Mouse (Mus musculus) hindbrain, embryonic 12.5 days (tissue): ENCODE measurements at regions not wholly inside any gene's neighbourhood (a gene's known extent, or its start where the extent isn't known, plus 50 kb on each side); places are given as distances from the start of the nearest gene placed in this dataset.

Experiments
- ATAC-seq: fragments of 200-750 bp; cut with Nextera tagmentation; 2 replicates; pipeline ENCODE4 v1.8.0; 2017; ENCODE audit warnings: moderate TSS enrichment; ENCODE audit not compliant: low FRiP score
- H3K27ac ChIP-seq: fragments of 300-500 bp; sonication (generic); 2 replicates; pipeline ENCODE4 v1.5.1; 2016; ENCODE audit warnings: mild to moderate bottlenecking
- H3K27me3 ChIP-seq: fragments of 300-500 bp; sonication (generic); 2 replicates; pipeline ENCODE4 v1.6.1; 2016; ENCODE audit warnings: mild to moderate bottlenecking
- H3K36me3 ChIP-seq: fragments of 300-500 bp; sonication (generic); 2 replicates; pipeline ENCODE4 v1.6.1; 2016; ENCODE audit warnings: mild to moderate bottlenecking
- H3K4me1 ChIP-seq: fragments of 300-500 bp; sonication (generic); 2 replicates; pipeline ENCODE4 v1.6.1; 2016
- H3K4me2 ChIP-seq: fragments of 300-500 bp; sonication (generic); replicated peaks from 2 replicates; pipeline ENCODE4 v1.6.1; 2016; ENCODE audit warnings: mild to moderate bottlenecking
- H3K4me3 ChIP-seq: fragments of 300-500 bp; sonication (generic); 2 replicates; pipeline ENCODE4 v1.5.1; 2016; ENCODE audit warnings: mild to moderate bottlenecking
- H3K9ac ChIP-seq: fragments of 300-500 bp; sonication (generic); 2 replicates; pipeline ENCODE4 v1.6.1; 2016; ENCODE audit warnings: mild to moderate bottlenecking, moderate library complexity
- H3K9me3 ChIP-seq: fragments of 300-500 bp; sonication (generic); replicated peaks from 2 replicates; pipeline ENCODE4 v1.6.1; 2016; ENCODE audit warnings: mild to moderate bottlenecking
- WGBS: fragments of 180-500 bp; shearing (Covaris S2); methylation state at CpG from one replicate; pipeline ENCODE4 v1.1.7; 2016; 5-methylcytosine and 5-hydroxymethylcytosine counted together

- Histone ChIP-seq H3K27ac (no peak overlapping the region), H3K27me3 (no peaks in the 10 kb centered on the region), H3K4me3 (no peak overlapping the region), H3K4me2 (no peak overlapping the region), H3K36me3 (no peaks in the 10 kb centered on the region), H3K4me1 (no peaks in the 10 kb centered on the region), H3K9me3 (no peaks in the 10 kb centered on the region), H3K9ac (no peak overlapping the region)
- WGBS: 75% methylated on average over 3 of the region's 3 CpGs
- no peak for ATAC-seq
These were observed 659.2 kb upstream of the Acvr2a start for GRCm38 (mm10) chr2:48154706-48155105.

GRCm38 (mm10) chr2:48172626-48173025, 641.3 kb upstream of the Acvr2a start:
- H3K27ac ChIP-seq: no peak overlapping the region
- H3K4me2 ChIP-seq: no peak overlapping the region
- no peaks in the 10 kb centered on the region for H3K4me1 ChIP-seq
- H3K4me3 ChIP-seq: no peak overlapping the region
- H3K9ac ChIP-seq: no peak overlapping the region
- H3K27me3 ChIP-seq: no peaks in the 10 kb centered on the region
- H3K9me3 ChIP-seq: no peaks in the 10 kb centered on the region
- ATAC-seq: no peak
- WGBS: 58% methylated on average over 1 of the region's 1 CpGs
- no peaks in the 10 kb centered on the region for H3K36me3 ChIP-seq

- 86% methylated on average over 1 of the region's 1 CpGs for WGBS
These were observed 627.7 kb upstream of the Acvr2a start for GRCm38 (mm10) chr2:48186161-48186560.

GRCm38 (mm10) chr2:48186609-48187008, 627.3 kb upstream of the Acvr2a start:
- no peak overlapping the region for H3K4me2 ChIP-seq
- no peaks in the 10 kb centered on the region for H3K9me3 ChIP-seq
- ATAC-seq: no peak
- 78% methylated on average over 2 of the region's 2 CpGs for WGBS
- no peak overlapping the region for H3K27ac ChIP-seq
- no peak overlapping the region for H3K4me3 ChIP-seq
- no peaks in the 10 kb centered on the region for H3K4me1 ChIP-seq
- no peak overlapping the region for H3K9ac ChIP-seq
- no peaks in the 10 kb centered on the region for H3K36me3 ChIP-seq
- H3K27me3 ChIP-seq: no peaks in the 10 kb centered on the region

More at GRCm38 (mm10) chr2:48186161-48186560, 627.7 kb upstream of the Acvr2a start:
- no peak for ATAC-seq
- H3K9me3 ChIP-seq: no peaks in the 10 kb centered on the region
- H3K36me3 ChIP-seq: no peaks in the 10 kb centered on the region
- no peak overlapping the region for H3K27ac ChIP-seq
- no peaks in the 10 kb centered on the region for H3K4me1 ChIP-seq
- no peak overlapping the region for H3K9ac ChIP-seq
- no peak overlapping the region for H3K4me2 ChIP-seq
- no peak overlapping the region for H3K4me3 ChIP-seq
- H3K27me3 ChIP-seq: no peaks in the 10 kb centered on the region

GRCm38 (mm10) chr2:48211804-48212203, 602.1 kb upstream of the Acvr2a start:
- WGBS: 86% methylated on average over 1 of the region's 1 CpGs

GRCm38 (mm10) chr2:48220771-48221170, 593.1 kb upstream of the Acvr2a start:
- Histone ChIP-seq H3K9ac (no peak overlapping the region), H3K4me1 (no peaks in the 10 kb centered on the region), H3K9me3 (no peaks in the 10 kb centered on the region), H3K4me2 (no peak overlapping the region), H3K36me3 (no peaks in the 10 kb centered on the region), H3K27ac (no peak overlapping the region), H3K4me3 (no peak overlapping the region), H3K27me3 (no peaks in the 10 kb centered on the region)
- WGBS: 90% methylated on average over 3 of the region's 3 CpGs
- ATAC-seq: no peak

More at GRCm38 (mm10) chr2:48211804-48212203, 602.1 kb upstream of the Acvr2a start:
- H3K9ac ChIP-seq: no peak overlapping the region
- no peak overlapping the region for H3K27ac ChIP-seq
- no peak overlapping the region for H3K4me3 ChIP-seq
- H3K36me3 ChIP-seq: no peaks in the 10 kb centered on the region
- no peak overlapping the region for H3K4me2 ChIP-seq
- no peaks in the 10 kb centered on the region for H3K4me1 ChIP-seq
- no peaks in the 10 kb centered on the region for H3K27me3 ChIP-seq
- H3K9me3 ChIP-seq: no peaks in the 10 kb centered on the region
- ATAC-seq: no peak

GRCm38 (mm10) chr2:48223084-48223799, 590.7 kb upstream of the Acvr2a start:
- ATAC-seq: no peak
- no peaks in the 10 kb centered on the region for H3K27me3 ChIP-seq
- no peak overlapping the region for H3K4me2 ChIP-seq
- no peak overlapping the region for H3K27ac ChIP-seq
- H3K4me3 ChIP-seq: no peak overlapping the region
- H3K9ac ChIP-seq: no peak overlapping the region
- H3K36me3 ChIP-seq: no peaks in the 10 kb centered on the region
- no peaks in the 10 kb centered on the region for H3K4me1 ChIP-seq
- WGBS: 83% methylated on average over 2 of the region's 2 CpGs
- H3K9me3 ChIP-seq: no peaks in the 10 kb centered on the region

GRCm38 (mm10) chr2:48250174-48250573, 563.7 kb upstream of the Acvr2a start:
- Histone ChIP-seq H3K4me1 (no peaks in the 10 kb centered on the region), H3K9me3 (no peaks in the 10 kb centered on the region), H3K27ac (no peak overlapping the region), H3K4me2 (no peak overlapping the region), H3K9ac (no peak overlapping the region), H3K4me3 (no peak overlapping the region), H3K27me3 (no peaks in the 10 kb centered on the region), H3K36me3 (no peaks in the 10 kb centered on the region)
- ATAC-seq: no peak
- WGBS: 80% methylated on average over 4 of the region's 4 CpGs

GRCm38 (mm10) chr2:48260299-48260698, 553.6 kb upstream of the Acvr2a start:
- Histone ChIP-seq H3K4me2 (no peak overlapping the region), H3K36me3 (no peaks in the 10 kb centered on the region), H3K9ac (no peak overlapping the region), H3K4me3 (no peak overlapping the region), H3K27me3 (no peaks in the 10 kb centered on the region), H3K27ac (no peak overlapping the region), H3K9me3 (no peaks in the 10 kb centered on the region), H3K4me1 (no peaks in the 10 kb centered on the region)
- ATAC-seq: no peak
- WGBS: 82% methylated on average over 2 of the region's 2 CpGs
